Mouse (Mus musculus) midbrain, postnatal 0 days (tissue): ENCODE results near the gene Plin2. TPM values are rescaled to one million over a fixed set of nuclear protein-coding genes. Genes with fewer than 3 reads are reported as not detected.

Experiments
- ATAC-seq: fragments of 200-750 bp; cut with Nextera tagmentation; 2 replicates; pipeline ENCODE4 v1.8.0; 2017; ENCODE audit warnings: moderate number of reproducible peaks, mild to moderate bottlenecking, moderate TSS enrichment, moderate library complexity; ENCODE audit not compliant: low FRiP score
- DNase-seq: peaks from one replicate; pipeline ENCODE4 v3.0.0-alpha.2; 2015; ENCODE audit warnings: low spot score
- H3K27ac ChIP-seq: fragments of 300-500 bp; sonication (generic); 2 replicates; pipeline ENCODE4 v1.5.1; 2014; ENCODE audit warnings: low read depth, mild to moderate bottlenecking, low read length, mixed read lengths
- H3K27me3 ChIP-seq: fragments of 300-500 bp; sonication (generic); 2 replicates; pipeline ENCODE4 v1.6.1; 2014; ENCODE audit warnings: low read length, control low read depth, mixed read lengths; ENCODE audit not compliant: insufficient read depth
- H3K36me3 ChIP-seq: fragments of 300-500 bp; sonication (generic); 2 replicates; pipeline ENCODE4 v1.6.1; 2014; ENCODE audit warnings: low read length, control low read depth, mixed read lengths; ENCODE audit not compliant: insufficient read depth
- H3K4me1 ChIP-seq: fragments of 300-500 bp; sonication (generic); 2 replicates; pipeline ENCODE4 v1.6.1; 2014; ENCODE audit warnings: mild to moderate bottlenecking, control low read depth, antibody characterized with exemption, low read length, mixed read lengths; ENCODE audit not compliant: insufficient read depth
- H3K4me2 ChIP-seq: fragments of 300-500 bp; sonication (generic); 2 replicates; pipeline ENCODE4 v1.6.1; 2014; ENCODE audit warnings: low read depth, mild to moderate bottlenecking, low read length, mixed read lengths; ENCODE audit not compliant: poor library complexity, severe bottlenecking
- H3K4me3 ChIP-seq: fragments of 300-500 bp; sonication (generic); 2 replicates; pipeline ENCODE4 v1.5.1; 2014; ENCODE audit warnings: low read depth, mild to moderate bottlenecking, low read length, moderate library complexity
- H3K9ac ChIP-seq: fragments of 300-500 bp; sonication (generic); replicated peaks from 2 replicates; pipeline ENCODE4 v1.6.1; 2014; ENCODE audit warnings: mild to moderate bottlenecking, low read length, moderate library complexity, mixed read lengths; ENCODE audit not compliant: poor library complexity, severe bottlenecking
- H3K9me3 ChIP-seq: fragments of 300-500 bp; sonication (generic); 2 replicates; pipeline ENCODE4 v1.6.1; 2016; ENCODE audit warnings: low read length, control low read depth
- CTCF ChIP-seq: IDR thresholded peaks from 2 replicates; pipeline ENCODE4 v1.5.1; 2016; ENCODE audit warnings: antibody characterized with exemption, mild to moderate bottlenecking
- WGBS: fragments of 180-500 bp; shearing (Covaris S2); extraction: QIAGEN DNeasy Blood & Tissue Kit; methylation state at CpG from one replicate; pipeline ENCODE4 v1.1.7; 2014; 5-methylcytosine and 5-hydroxymethylcytosine counted together
- polyA plus RNA-seq: library from polyadenylated mRNA; unstranded; fragments of >200 nt; fragmentation: Nextera tagmentation; extraction: Ambion mirVana; gene quantifications from 2 replicates; pipeline ENCODE4 v1.2.1, GENCODE M21; 2015
- total RNA-seq: library from RNA; depleted of rRNA; stranded (reverse); fragments of >200 nt; gene quantifications from 2 replicates; pipeline ENCODE4 v1.2.3, GENCODE M21; 2014; rRNA removed

Gene Plin2
- total and polyA plus RNA-seq, 2 experiments from 2014 or later, result 26.4 to 28.8 TPM

- Histone ChIP-seq H3K27me3 (no peaks in the 10 kb centered on the region), H3K36me3 (no peaks in the 10 kb centered on the region), H3K27ac (peak within 1 kb of the TSS; percentile 78), H3K9ac (peak within 1 kb of the TSS; percentile 63), H3K4me3 (peak within 1 kb of the TSS; percentile 78), H3K4me1 (no peaks in the 10 kb centered on the region), H3K4me2 (peak within 1 kb of the TSS; percentile 98), H3K9me3 (no peaks in the 10 kb centered on the region)
- WGBS, result under 1% methylated on average over 57 of the region's 59 CpGs
- DNase-seq (peak; percentile 99), ATAC-seq (peak; percentile 100)
- 0 out of 2 replicates have a peak, but pooled peaks have one; percentile 1 for TF ChIP-seq CTCF
Observed at GRCm38 (mm10) chr4:86611524-86612288, 58.2 kb downstream of the Plin2 start, which contains the start of gene Haus6. Gene Haus6, minus strand, starts transcription at chr4:86612055.

Other genes with a start within 250 kb of the Plin2 start
- gene Saxo1, start 111.7 kb downstream of the Plin2 start, total RNA-seq, result not detected in 2 replicates
- gene Saxo1, start 111.7 kb downstream of the Plin2 start, polyA plus RNA-seq, result not detected in 2 replicates
- 34.7 and 48.1 TPM in 2 replicates for gene Rraga, start 94.4 kb downstream of the Plin2 start, total RNA-seq
- 157 and 161 TPM in 2 replicates for gene Rraga, start 94.4 kb downstream of the Plin2 start, polyA plus RNA-seq
- 3.7 and 15.0 TPM in 2 replicates for gene Haus6, start 58.0 kb downstream of the Plin2 start, total RNA-seq
- gene Haus6, start 58.0 kb downstream of the Plin2 start, polyA plus RNA-seq, result 3.2 and 4.2 TPM in 2 replicates
- 9.5 and 22.6 TPM in 2 replicates for gene Dennd4c, start 78.5 kb upstream of the Plin2 start, total RNA-seq
- 1.4 and 2.6 TPM in 2 replicates for gene Dennd4c, start 78.5 kb upstream of the Plin2 start, polyA plus RNA-seq
- gene Rps6, start 187.4 kb upstream of the Plin2 start, total RNA-seq, result 941 and 988 TPM in 2 replicates
- gene Rps6, start 187.4 kb upstream of the Plin2 start, polyA plus RNA-seq, result 310 and 336 TPM in 2 replicates
- 10.2 and 12.1 TPM in 2 replicates for gene Acer2, start 204.3 kb upstream of the Plin2 start, total RNA-seq
- gene Acer2, start 204.3 kb upstream of the Plin2 start, polyA plus RNA-seq, result 12.8 and 14.0 TPM in 2 replicates